Mouse (Mus musculus) ES-E14 (cell line): ENCODE data around the gene Ddx56. TPM values are rescaled to one million over a fixed set of nuclear protein-coding genes. Genes with fewer than 3 reads are reported as not detected.

Experiments used
- DNase-seq: peaks from one replicate; pipeline ENCODE4 v3.0.0-alpha.2; 2013; ENCODE audit warnings: low read depth, low spot score
- H3K27ac ChIP-seq: 2 replicates; pipeline ENCODE4 v1.5.1; 2012; ENCODE audit warnings: low read depth, mild to moderate bottlenecking, low read length, moderate library complexity, mixed read lengths; ENCODE audit not compliant: poor library complexity, insufficient read depth, severe bottlenecking
- H3K36me3 ChIP-seq: 2 replicates; pipeline ENCODE4 v1.6.1; 2012; ENCODE audit warnings: mild to moderate bottlenecking, low read length, moderate library complexity, mixed read lengths; ENCODE audit not compliant: control insufficient read depth, poor library complexity, insufficient read depth, severe bottlenecking
- H3K4me1 ChIP-seq, 2 experiments: fragments of 150-350 bp in 1 of 2; sonication (generic) in 1 of 2; 2 replicates each; pipeline ENCODE4 v1.6.1; 2012; ENCODE audit warnings: low read length in 2 of 2, mild to moderate bottlenecking in 1 of 2, mixed read lengths in 1 of 2; ENCODE audit not compliant: control insufficient read depth in 2 of 2, insufficient read depth in 2 of 2, poor library complexity in 1 of 2
- H3K4me3 ChIP-seq, 2 experiments: fragments of 150-350 bp in 1 of 2; sonication (generic) in 1 of 2; 2 replicates each; pipeline ENCODE4 v1.5.1; 2012; ENCODE audit warnings: low read length in 2 of 2, low read depth in 1 of 2, mild to moderate bottlenecking in 1 of 2, mixed read lengths in 1 of 2; ENCODE audit not compliant: insufficient read depth in 1 of 2, poor library complexity in 1 of 2, severe bottlenecking in 1 of 2
- H3K9ac ChIP-seq: 2 replicates; pipeline ENCODE4 v1.6.1; 2012; ENCODE audit warnings: low read depth, mild to moderate bottlenecking, low read length, mixed read lengths; ENCODE audit not compliant: poor library complexity, insufficient read depth, severe bottlenecking
- H3K9me3 ChIP-seq: fragments of 150-350 bp; sonication (generic); 2 replicates; pipeline ENCODE4 v1.6.1; 2012; ENCODE audit warnings: low read depth, mild to moderate bottlenecking, low read length; ENCODE audit not compliant: control insufficient read depth, insufficient read depth
- CHD2 ChIP-seq: IDR thresholded peaks from 2 replicates; pipeline ENCODE4 v1.6.1; 2014; ENCODE audit warnings: mild to moderate bottlenecking, low read depth, low read length, inconsistent platforms
- HCFC1 ChIP-seq: IDR thresholded peaks from 2 replicates; pipeline ENCODE4 v1.6.1; 2012; ENCODE audit warnings: low read length, inconsistent platforms, borderline replicate concordance; ENCODE audit not compliant: insufficient read depth
- MAFK ChIP-seq: IDR thresholded peaks from 2 replicates; pipeline ENCODE4 v1.6.1; 2014; ENCODE audit warnings: mild to moderate bottlenecking, low read depth, low read length, inconsistent platforms; ENCODE audit not compliant: insufficient read depth
- ZC3H11A ChIP-seq: IDR thresholded peaks from 2 replicates; pipeline ENCODE4 v1.6.1; 2012; ENCODE audit warnings: low read depth, mild to moderate bottlenecking, inconsistent platforms, low read length, borderline replicate concordance
- ZNF384 ChIP-seq: IDR thresholded peaks from 2 replicates; pipeline ENCODE4 v1.6.1; 2012; ENCODE audit warnings: low read depth, low read length, inconsistent platforms
- in situ Hi-C, 2 experiments: fragments of 600-800 bp; cut with MboI; formaldehyde crosslinking; loops; one replicate each; pipeline ENCODE4 v1.15.1; 2025; ENCODE audit warnings: low sequenced_read_pairs in 2 of 2, inconsistent platforms in 1 of 2; ENCODE audit not compliant: unreplicated experiment in 2 of 2
- total RNA-seq: library from RNA; depleted of rRNA; stranded (reverse); fragments of 300-350 nt; gene quantifications from 2 replicates; pipeline ENCODE4 v1.2.3, GENCODE M21; 2012

Gene Ddx56
- total RNA-seq, 1 experiment = 170 TPM

DNA sequence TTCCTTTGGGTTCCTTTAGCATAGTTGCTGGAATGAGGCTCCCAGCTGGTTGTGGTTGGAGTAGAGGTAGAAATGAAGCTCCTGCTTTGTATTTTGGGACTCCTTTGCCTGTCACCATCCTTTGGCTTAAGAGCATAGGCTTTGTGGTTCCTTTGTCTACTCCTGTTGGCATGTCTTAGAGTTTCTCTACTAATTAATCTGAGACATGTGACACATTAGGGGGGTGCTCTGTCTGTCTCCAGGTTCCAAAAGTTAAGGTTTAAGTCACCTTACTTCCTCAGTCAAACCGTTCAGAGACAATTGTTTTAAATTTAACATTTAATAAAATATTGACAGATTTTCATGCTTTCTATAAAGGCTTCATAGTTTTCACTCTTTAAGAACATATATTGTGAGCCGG is 26.0 kb upstream of the Ddx56 start:
- Histone ChIP-seq H3K36me3 (peaks cover 8% of the 10 kb centered on the region), H3K4me1 (peaks cover 2 to 4% of the 10 kb centered on the region in 2 experiments; a peak in 3 of 4 replicates), H3K27ac (no peak overlapping the region), H3K9ac (no peak overlapping the region), H3K4me3 (no peak overlapping the region), H3K9me3 (no peaks in the 10 kb centered on the region)
- DNase-seq = no peak
- TF ChIP-seq MAFK (no peak), ZNF384 (no peak), HCFC1 (no peak), ZC3H11A (no peak), CHD2 (no peak)
- in situ Hi-C loops = no loop called here

DNA sequence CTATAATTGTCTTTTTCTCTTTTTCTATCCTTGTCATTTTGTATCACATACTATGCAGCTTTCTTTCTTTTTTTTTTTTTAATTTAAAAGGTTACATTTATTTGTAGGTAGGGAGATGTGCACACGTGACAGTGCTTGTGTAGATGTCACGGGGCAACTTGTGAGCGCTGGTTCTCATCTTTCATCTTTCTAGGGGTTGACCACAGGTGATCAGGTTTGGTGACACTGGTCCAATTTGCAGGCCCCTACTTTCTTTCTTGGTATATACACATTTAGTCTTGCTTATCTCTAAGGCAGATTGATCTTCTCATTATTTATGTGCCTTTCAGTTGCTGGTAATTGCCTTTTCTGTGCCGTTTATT is 25.4 kb upstream of the Ddx56 start:
- no peak for DNase-seq
- Histone ChIP-seq H3K36me3 (peaks cover 8% of the 10 kb centered on the region), H3K4me3 (peak overlapping the region in 1 of 2 experiments; percentile 83; a peak in 1 of 4 replicates), H3K4me1 (peaks cover 2 to 4% of the 10 kb centered on the region in 2 experiments; a peak in 3 of 4 replicates), H3K9ac (no peak overlapping the region; the same call in 1 of the 2 replicates), H3K27ac (no peak overlapping the region), H3K9me3 (no peaks in the 10 kb centered on the region)
- in situ Hi-C loops = no loop called here
- no peak for TF ChIP-seq MAFK
- no peak for TF ChIP-seq CHD2
- TF ChIP-seq ZC3H11A = no peak
- TF ChIP-seq HCFC1 = no peak
- TF ChIP-seq ZNF384 = no peak

DNA sequence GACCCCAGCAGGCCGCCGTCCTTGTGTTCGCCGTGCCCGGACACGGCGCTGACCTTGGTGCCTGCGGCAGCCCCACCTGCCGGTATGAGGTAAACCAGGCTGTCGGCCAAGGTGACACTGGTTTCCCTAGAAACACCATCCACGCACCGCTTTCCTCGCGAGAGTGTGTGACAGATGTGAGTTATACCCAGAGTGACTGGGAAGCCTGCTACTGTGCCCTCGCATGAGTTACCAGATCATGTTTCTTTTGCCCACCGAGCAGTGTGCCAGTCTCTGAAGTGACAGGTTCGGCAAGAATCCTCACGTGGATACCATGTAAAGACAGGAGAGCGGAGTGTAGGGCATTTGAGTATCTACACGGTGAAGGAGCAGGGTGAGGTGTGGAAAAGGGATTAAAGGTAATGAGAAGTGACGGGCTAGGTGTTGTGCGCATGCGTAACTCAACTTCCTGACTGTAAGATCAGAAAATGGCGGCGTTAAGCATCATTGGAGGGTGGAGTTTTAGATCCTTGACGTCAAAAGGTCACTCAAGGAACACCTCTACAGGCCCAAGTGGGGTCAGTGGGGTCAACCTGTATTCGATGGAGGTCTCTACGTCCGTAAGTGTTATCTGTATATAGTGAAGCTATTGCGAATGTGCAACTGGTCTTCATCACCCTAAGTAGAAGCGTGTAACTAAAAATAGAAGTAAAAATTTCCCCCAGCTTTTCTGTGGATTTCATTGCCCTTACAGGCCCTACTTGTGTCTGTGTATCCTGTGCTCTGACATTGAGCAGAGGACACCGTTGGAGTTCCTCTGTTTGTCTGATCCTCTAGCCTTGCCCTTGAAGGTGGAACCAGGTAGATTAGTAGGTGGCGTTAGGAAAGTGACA is 24.8 kb upstream of the Ddx56 start:
- peaks cover 2 to 4% of the 10 kb centered on the region in 2 experiments; a peak in 3 of 4 replicates for H3K4me1 ChIP-seq
- H3K9ac ChIP-seq = peak overlapping the region; percentile 90
- H3K4me3 ChIP-seq = peak overlapping the region; percentile 83 to 86
- H3K27ac ChIP-seq = peak overlapping the region; percentile 73
- TF ChIP-seq CHD2 (peak; percentile 95), ZNF384 (no peak), HCFC1 (peak; percentile 71; the same call in 1 of the 2 replicates), MAFK (no peak), ZC3H11A (no peak)
- peak; percentile 74 for DNase-seq
- H3K36me3 ChIP-seq = peaks cover 4% of the 10 kb centered on the region; the same call in 1 of the 2 replicates
- in situ Hi-C loops = no loop called here
- H3K9me3 ChIP-seq = no peaks in the 10 kb centered on the region

DNA sequence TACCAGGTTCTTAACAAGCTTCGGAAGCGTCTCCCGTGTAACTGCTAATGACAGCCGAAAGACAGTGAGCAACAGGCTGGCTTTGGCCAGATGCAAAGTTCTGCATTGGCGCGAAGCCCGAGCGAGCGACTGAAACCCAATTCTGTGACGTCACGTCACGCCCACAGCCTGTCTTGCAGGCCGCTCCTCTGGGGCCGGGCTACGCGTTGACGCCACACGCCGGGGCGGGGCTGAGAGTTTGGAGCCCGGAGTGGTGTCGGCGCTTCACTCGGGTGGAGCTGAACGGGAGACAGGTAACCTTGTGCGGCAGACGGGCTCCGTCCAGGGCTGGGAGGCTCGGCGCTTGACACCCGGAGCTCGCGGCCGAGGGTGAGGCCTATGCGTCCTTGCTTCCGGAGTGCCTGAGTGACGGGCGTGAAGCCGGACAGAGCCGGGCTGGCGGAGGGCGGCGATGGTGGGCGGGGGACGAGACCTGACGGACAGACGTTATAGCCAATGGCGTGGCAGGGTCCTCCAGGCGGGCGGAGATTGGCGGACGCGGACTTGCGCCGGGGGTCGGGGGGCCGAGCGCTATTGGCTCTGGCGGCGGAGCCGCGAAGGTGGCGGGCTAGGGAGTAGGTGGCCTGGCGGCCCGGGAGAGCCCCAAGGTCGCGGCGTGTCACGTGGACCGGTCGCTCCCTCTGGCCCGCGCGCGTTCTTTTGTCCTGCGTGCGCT is 24.0 kb upstream of the Ddx56 start, which contains the start of gene Ogdh:
Gene Ogdh, plus strand, starts transcription at position 233 of the 715 bp plus-strand sequence.
- peak; percentile 97 for DNase-seq
- Histone ChIP-seq H3K4me3 (peak within 1 kb of the TSS; percentile 83 to 86), H3K9me3 (0 out of 2 replicates have a peak, but pooled peaks cover 2% of the 10 kb centered on the region), H3K4me1 (peaks cover 2 to 4% of the 10 kb centered on the region in 2 experiments; a peak in 3 of 4 replicates), H3K9ac (peak within 1 kb of the TSS; percentile 90), H3K36me3 (no peaks in the 10 kb centered on the region), H3K27ac (peak within 1 kb of the TSS; percentile 73)
- in situ Hi-C loops = no loop called here
- TF ChIP-seq HCFC1 (0 out of 2 replicates have a peak, but pooled peaks have one; percentile 20), CHD2 (no peak)
